Mouse (Mus musculus): ENCODE data around the gene Gm40193.
"Not testable (repeated sequence)": the region's sequence is repeated elsewhere in the genome, so short reads cannot be mapped to it uniquely, and the experiment has no call there.

Gene Gm40193

DNA sequence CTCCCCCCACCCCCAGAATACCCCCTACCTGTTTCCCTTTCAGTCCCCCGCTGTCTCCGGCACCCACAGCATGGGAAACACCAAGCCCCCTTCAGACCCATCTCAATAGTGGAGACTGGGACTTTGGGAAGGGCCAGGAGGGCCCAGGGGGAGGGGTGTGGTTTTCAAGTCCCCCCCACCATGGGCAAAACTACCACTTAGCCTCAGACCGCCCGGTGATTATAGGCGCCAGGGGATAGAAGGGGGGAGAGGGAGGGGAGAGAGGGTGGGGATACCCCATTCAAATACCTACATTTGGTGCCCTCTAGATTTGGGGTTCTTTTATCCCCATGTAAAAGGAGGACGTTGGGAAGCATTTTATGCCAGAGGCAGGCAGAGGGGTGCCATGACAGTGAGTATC, at the start of gene Gm40193:
Gm40193 (minus strand) TSS at position 101 of the 400 bp plus-strand sequence.
- DNase-seq (ENCODE audit: low spot score in 2 of 2), result no peak

DNA sequence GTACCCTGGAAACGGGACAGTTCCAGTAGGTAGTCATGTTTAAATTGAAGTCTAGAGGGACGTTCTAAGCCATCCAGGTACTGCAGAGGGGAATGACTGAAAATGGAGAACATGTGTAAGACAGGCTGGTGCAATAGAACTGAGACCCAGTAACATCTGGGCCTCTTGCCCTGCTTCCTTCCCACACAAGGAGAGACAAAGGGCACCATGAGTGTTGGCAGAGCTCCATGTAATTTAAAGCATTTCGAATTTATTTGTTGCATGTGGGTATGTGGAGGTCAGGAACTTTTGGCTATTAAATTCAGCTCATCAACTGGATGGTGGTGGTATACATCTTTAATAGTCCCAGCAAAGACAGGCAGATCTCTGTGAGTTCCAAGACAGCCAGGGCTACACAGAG, 49.5 kb upstream of the Gm40193 start:
- DNase-seq (ENCODE audit: low spot score in 2 of 2), result no peak

DNA sequence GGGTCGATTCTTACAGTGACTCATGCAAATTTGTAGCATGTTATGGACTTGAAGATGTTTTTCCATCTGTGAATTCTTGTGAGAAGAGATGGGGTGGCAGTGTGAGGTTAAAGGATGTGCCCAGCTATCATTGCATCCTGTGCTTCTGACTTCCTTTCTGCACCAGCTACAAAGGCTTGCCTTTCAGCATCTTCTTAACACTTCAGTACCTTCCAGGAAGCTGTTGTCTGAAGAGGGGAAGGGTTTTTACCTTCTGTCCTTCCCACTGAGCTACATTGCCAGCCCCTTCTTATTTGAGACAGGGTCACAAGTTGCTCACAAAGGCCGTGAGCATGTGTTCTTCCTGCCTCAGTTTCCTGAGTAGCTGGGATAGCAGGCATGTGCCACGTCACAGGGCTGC, 48.2 kb upstream of the Gm40193 start:
- DNase-seq (ENCODE audit: low spot score in 2 of 2), result no peak

DNA sequence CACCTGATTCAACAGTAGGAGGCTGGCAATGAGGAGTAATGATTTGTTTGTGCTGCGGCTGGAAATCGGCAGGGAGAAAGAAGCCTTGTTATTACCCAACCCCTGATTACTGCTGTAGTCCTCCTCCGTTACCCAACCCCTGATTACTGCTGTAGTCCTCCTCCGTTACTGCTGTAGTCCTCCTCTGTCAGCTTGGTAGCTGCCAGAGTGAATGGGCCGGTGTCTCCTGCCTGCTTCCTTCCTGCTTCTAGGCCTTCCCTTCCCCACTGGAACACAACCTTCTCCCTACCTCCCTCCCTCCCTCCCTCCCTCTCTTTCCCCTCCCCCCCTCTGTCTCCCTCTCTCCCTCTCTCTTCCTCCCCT, 47.6 kb upstream of the Gm40193 start:
- DNase-seq (ENCODE audit: low spot score in 2 of 2), result no peak

DNA sequence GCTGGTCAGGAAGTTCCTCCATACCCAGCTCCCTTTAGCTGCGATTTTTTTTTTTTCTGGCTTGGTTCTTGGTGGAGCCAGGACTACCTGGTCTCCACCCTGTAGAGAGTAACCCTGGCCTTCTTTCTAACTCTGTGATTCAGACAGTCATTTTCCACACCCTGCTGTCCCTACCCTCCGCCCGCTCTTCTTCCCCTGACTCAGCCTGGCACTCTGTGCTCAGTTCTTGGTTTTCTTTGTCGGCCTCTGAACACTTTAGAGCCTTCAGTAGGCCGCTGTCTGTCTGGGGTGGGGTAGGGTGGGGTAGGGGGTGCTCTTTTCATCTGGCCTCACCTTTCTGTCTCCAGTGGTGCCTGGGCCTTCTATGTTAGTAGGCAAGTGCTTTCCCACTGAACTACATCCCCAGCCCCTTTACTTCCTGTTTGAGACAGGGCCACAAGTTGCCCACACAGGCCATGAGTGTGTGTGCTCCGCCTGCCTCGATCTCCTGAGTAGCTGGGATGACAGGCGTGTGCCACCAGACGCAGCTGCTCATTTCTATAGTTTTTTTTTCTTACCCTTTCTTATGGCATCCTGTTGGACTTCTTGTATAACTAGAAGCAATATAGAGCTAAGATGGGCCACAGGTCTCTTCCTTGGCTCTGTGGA, 47.1 kb upstream of the Gm40193 start:
- no peak for DNase-seq (ENCODE audit: low spot score in 2 of 2)

DNA sequence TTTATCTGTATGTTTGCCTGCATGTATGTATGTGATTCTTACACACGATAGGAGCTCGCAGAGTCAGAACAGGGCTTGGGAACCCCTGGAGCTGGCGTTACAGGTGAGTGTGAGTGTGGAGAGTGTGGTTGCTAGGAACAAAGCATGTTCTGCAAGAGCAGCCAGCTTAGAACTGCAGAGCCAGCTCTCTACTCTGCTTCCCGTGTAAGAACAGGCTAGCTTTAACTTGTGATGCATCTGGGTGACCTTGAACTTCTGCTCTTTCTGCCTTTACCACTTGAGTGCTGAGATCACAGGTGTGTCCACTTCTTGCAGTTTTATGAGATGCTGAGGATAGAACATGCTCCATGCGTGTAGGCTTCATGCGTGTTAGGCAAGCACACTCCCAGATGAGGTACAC, 46.2 kb upstream of the Gm40193 start:
- no peak for DNase-seq (ENCODE audit: low spot score in 2 of 2)

DNA sequence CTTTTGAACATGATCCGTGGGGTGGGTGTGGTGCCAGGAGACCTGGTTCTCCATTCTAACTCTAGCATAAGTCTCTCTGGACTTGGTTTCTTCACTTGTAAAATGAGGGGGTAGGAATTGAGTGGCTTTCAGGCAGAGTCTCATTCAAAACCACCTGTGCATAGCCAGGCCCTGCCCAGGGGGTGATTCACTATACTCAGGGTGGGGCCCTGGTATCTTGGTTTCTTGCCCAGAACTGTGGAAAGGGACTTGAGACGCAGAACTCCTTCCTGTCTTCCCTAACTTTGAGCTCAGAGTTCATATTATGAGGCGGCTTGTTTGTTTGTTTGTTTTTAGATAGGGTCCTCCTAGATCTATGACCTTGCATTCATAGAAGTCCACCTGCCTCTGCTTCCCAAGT, 44.5 kb upstream of the Gm40193 start:
- DNase-seq (ENCODE audit: low spot score in 2 of 2), result no peak

DNA sequence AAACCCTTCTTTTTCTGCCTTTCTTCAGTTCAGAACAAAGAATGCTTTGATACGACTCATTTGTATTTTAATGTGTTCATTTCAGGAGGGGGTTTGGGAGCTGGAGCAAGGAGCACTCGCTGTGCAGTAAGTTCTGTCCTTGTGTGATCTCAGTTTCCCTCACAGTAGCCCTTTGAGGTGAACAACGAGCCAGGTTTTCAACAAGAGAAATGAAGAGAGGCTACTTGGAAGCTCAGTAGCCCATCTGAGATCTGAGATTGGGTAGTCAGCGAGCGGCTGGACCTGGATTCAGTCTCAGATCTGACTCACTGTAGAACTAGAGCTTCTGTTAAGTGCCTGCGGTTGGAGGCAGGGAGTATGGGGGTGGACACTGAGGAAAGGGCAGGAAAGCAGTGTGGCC, 41.1 kb upstream of the Gm40193 start:
- DNase-seq (ENCODE audit: low spot score in 2 of 2), result peak in 1 of 2 experiments; percentile 45

DNA sequence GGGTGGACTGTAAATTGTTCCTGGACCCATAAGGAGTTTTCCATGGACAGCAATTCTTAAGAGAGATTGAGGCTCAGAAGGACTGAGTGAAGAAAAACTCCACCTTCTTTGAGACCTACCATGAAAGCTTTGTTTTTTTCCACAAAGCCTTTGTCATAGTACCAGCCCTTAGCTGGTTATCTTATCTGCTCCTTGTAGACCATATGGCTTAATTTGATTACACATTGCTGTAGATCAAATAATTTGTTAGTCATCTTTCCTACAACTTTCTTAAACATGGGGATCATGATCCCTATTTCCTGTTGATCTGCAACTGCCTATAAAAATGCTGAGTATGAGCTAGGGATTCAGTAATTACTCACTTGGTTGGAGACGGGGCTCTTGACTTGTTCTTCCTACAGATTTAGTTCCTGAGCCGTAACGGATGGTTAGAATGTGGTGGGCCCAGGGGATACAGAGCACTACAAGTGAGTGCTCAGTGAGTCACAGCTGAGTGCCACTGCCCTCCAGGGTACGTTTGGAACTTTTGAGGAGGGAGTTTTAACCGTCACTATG, 39.7 kb upstream of the Gm40193 start:
- DNase-seq (ENCODE audit: low spot score in 2 of 2), result no peak

DNA sequence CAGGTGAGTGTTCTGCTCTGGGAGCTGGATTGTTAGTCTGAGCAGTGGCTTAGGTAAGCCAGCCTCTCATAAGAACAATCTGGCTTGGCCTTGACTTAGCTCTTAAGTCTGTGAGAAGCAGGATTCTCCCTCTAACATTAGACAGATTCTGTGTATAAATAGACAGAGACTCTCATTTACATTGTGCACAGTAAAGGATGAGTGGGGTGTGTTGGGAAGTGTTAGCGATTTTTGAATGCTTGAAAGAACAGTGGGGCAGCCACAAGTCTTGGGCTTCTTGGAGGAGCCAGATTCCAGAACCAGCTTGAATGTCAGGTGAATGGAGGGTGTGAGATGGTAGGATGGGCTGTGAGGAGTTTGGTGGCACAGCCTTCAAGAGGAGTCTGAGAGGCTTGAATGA, 38.9 kb upstream of the Gm40193 start:
- DNase-seq (ENCODE audit: low spot score in 2 of 2), result no peak

DNA sequence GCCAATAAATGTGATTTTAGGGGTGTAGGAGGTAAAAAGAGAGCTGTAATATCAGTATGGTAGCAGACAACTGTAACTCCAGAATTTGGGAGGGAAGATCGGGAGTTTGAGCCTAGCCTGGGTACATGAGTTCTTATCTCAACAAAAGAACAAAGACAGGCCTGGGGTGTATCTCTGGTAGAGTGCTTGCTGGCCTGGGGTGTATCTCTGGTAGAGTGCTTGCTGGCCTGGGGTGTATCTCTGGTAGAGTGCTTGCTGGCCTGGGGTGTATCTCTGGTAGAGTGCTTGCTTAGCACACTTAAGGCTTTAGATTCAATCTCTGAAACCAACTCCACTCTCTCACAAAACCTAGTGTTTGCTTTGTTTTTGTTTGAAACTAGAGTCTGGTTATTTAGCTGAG, 37.9 kb upstream of the Gm40193 start:
- not testable (repeated sequence) for DNase-seq (ENCODE audit: low spot score in 2 of 2)

DNA sequence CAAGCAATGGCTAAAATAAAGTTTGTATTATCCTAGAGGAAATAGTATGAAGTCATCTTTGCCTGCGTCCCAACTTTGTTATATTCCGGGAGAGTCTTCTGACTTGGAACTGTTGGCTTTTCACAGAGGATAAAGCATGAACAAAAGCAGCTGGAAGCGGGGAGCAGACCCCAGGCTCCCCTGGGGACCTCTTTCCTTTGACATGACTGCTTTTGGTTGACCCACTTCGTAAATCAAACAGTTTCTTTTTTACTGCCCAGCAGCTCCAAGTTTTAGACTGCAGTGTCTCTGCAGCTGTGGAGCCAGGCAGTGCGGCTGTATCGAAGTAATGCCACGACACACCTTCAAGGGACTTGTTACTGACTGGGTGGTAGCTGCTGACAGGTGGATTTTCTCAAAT, 33.8 kb upstream of the Gm40193 start:
- no peak for DNase-seq (ENCODE audit: low spot score in 2 of 2)

DNA sequence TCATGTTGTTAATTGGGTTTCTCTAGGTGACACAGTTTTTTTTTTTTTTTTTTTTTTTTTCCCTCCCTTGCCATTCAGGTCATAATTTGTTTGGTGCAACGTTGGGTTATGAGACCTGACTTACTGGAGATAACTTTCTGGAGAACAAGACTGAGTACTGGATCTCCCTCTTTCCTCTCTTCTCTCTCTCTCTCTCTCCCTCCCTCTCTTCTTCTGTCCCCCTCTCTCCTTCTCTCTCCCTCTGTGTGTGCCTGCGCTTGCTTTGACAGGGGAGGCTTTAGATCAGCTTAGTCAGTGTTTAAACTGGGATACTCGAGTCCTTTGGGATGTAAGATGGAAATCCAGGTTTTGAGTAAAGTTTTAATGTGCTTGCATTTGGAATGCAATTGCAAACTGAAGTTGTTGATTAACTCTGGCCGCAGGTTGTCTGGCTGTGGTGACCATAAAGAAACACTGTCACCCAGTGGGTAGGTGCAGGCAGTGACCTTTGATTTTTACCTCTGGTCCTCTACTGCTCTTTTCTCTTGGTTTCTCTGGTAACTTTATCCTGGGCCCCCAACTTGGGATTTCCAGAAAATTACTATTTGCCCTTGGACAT, 31.6 kb upstream of the Gm40193 start:
- DNase-seq (ENCODE audit: low spot score in 2 of 2), result no peak

DNA sequence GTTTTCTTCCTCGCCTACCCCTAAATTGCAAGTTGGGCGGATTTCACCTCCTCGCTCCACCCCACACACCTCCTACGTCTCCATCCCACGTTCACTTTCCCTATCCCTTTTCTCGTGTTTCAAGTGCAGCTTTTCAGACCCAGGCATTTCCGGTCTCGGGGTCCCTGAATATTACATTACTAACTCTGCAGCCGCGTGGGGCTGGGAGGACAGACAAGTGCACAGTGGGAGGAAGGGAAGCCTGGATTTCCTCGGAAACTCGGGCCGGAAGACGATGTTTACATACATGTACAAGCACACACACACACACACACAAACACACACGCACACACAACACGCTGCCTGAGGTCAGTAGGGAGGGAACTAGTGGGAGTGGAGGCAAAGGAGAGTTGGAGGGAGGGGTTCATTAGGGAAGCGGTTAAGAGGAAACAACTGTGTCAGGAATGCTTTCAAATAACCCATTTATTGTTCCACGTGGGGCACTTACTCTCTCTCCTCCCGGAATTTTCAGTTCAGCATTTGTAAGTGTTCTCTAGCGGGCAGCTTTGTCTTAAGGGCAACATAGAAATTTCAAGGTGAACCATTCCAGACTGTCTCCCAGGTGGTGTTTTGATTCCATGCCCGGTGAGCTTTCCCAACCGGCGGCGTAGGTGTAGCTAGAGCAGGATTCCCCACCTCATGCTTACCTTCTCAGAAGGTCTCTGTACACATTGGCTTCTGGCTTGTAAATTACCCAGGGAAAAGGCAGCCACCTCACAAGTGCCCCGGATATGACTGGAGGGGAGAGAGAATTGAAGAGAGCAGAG, 30.9 kb upstream of the Gm40193 start:
- peak in 1 of 2 experiments; percentile 56 for DNase-seq (ENCODE audit: low spot score in 2 of 2)

DNA sequence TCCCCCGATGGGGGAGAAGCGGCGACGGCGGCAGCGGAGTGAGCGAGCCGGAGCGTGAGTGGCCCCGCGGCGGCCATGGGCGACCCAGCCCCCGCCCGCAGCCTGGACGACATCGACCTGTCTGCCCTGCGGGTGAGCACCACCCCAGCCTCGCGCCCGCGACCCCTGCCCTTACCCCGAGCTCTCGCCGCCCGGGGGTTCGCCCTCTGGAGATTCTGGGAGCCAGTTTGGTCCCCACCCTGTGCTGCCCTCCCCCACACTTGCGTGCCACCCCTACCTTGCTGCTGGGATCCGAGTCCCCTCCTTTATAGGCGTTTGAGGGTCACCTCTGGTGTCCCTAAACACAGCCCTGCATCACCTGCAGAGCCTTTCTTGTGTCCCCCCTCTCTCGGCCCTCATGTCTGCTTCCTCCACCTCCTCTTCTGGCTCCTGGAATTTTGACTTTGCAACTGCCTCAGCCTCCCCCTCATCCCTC, 30.3 kb upstream of the Gm40193 start:
- DNase-seq (ENCODE audit: low spot score in 2 of 2), result no peak

DNA sequence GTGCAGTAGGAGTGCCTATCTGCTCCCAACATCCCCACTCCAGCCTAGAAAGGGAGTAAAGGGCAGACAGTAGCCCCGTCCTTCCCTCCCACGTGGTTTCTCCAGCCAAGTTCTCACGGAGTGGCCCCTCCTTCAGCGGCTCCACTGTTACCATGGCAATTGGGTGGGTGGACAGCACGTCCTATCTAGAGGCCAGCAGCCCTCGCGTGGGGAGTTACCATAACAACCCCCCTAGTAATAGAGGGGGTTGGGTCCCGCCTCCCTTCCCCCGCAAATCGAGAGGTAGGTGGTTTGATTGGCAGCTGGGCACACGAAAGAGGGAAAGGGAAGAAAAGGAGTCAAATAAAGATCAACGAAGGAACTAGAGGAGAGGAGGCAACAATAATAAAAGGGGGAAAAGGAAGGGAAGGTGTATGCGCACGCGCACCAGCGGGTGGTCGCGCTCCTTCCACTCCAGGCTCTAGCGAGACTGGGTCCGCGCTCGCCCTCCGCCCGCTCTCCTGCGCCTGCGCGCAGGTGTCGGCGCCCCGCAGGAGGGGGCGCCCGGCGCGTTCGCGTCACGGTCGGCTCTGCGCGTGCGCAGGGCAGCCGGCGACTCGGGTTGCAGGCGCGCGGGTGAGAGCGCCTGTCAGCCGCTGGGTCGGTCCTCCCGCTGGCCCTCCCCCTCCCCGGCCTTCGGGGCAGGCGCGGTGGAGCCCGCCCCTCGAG, 29.7 kb upstream of the Gm40193 start, which contains the start of gene Mink1:
Mink1 (plus strand) TSS at position 595 of the 708 bp plus-strand sequence.
- peak; percentile 88 to 90 for DNase-seq (ENCODE audit: low spot score in 2 of 2)

DNA sequence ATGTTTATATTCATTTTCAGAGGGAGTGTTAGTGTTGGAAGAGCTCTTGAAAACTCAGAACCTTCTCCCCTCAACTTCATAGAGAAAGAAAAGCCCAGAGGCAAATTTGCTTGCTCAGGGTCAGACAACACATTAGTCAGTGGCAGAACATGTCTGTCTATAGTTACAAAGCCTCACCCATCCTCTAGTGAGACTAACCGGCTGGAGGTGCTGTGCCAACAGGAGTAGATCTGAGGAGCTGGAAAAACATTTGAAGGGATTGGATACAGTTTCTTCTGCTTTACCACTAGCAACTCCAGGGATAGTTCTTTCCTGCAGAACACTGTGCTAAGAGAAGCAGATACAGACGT, 29.2 kb upstream of the Gm40193 start:
- no peak for DNase-seq (ENCODE audit: low spot score in 2 of 2)

DNA sequence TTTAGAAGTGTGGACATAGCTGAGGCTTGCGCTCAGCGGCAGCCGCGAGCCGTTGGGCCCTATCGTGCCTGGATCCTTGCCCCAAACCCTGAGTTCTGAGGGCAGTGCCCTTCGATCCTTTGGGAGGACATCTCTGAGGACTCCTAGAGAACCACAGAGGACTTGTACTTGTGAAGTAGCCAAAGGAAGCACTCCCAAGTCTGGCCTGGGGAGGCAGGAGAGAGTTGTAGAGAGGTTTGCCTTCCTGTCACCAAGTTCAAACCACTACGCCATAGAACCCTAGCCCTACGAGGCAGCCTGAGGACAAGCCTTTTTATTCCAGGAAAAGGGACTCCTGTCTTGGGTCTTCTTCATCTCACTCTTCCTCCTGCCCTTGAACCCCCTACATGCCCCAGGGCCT, 24.8 kb upstream of the Gm40193 start:
- DNase-seq (ENCODE audit: low spot score in 2 of 2), result no peak

DNA sequence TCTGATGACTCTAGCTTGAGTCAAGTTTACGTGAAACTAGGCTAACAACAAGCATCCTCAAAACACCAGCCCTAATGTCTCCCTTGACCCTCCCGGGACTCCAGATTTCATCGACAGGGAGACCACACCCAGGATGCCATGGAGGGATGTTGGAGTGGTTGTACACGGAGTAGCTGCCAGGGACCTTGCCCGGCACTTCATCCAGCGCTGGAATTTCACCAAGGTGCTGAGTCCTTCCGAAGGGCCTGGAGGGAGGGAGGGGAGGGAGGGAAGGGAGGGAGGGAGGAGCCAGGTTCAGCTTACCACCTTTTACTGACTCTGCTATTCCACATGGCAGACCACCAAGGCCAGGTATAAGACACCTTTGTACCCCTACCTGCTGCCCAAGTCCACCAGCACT, 21.2 kb upstream of the Gm40193 start:
- no peak for DNase-seq (ENCODE audit: low spot score in 2 of 2)

DNA sequence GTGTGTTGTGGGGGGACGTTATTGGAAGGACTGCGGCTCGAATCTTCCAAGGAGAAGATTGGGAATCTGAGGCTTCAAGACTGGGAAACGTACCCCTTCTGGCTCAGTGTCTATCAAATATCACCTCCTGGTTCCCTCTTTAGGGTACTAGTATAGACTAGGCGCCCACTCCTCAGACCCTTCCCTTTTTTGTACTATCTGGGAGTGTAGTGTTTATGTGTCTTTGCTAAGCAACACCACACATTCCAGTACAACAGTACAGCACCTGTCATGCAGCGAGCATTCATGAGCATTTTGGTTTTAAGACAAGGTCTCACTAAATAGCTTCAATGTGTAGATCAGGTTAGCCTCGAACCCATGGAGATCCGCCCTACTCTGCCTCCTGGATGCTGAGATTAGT, 18.8 kb upstream of the Gm40193 start:
- DNase-seq (ENCODE audit: low spot score in 2 of 2), result no peak

DNA sequence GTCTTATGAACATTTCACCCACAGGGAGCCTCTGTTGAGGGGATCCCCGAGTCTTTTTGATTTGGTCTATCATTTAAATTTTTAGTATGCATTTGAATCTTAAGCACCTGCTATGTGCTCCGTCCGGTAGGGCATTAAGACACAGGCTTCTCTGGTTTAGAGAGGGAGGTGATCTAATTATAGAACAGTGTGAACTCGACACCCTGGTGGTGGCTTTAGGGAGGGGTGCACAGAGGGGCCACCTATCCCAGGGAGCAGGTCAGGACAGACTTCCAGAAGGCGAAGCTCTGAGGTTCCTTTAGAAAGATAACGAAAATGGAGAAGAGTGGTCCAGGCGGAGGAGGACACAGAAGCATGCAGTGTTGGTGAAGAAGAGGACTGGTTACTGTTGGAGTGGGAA, 11.8 kb upstream of the Gm40193 start:
- no peak for DNase-seq (ENCODE audit: low spot score in 2 of 2)

DNA sequence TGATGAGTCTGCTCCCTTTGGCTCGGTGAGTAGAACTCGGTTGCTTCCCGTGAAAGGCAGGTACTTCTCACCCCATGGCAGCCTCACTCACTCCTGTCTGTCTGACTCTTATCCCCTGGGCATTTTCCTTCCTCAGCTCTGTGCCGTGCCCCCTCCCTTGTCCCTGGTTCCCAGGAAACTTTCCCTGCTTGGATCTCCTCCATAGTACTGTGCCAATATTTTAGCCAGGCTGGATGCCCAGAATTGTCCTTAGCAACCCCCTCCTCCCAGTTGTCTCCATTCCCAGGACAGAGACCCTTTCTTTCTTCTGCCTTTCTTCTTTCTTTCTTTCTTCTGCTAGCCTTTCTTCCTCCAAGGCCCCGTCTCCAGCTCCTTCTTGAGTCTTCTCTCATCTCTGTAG, 8.7 kb upstream of the Gm40193 start:
- no peak for DNase-seq (ENCODE audit: low spot score in 2 of 2)

Measured in right cerebral cortex, adult 2 months (tissue).